Mouse (Mus musculus) cerebellum, adult 8-10 months (tissue): ENCODE data around the gene 1700016C15Rik.

ENCODE experiments used
- DNase-seq: peaks from one replicate; pipeline ENCODE4 v3.0.0; 2022

The 1700016C15Rik gene

DNA sequence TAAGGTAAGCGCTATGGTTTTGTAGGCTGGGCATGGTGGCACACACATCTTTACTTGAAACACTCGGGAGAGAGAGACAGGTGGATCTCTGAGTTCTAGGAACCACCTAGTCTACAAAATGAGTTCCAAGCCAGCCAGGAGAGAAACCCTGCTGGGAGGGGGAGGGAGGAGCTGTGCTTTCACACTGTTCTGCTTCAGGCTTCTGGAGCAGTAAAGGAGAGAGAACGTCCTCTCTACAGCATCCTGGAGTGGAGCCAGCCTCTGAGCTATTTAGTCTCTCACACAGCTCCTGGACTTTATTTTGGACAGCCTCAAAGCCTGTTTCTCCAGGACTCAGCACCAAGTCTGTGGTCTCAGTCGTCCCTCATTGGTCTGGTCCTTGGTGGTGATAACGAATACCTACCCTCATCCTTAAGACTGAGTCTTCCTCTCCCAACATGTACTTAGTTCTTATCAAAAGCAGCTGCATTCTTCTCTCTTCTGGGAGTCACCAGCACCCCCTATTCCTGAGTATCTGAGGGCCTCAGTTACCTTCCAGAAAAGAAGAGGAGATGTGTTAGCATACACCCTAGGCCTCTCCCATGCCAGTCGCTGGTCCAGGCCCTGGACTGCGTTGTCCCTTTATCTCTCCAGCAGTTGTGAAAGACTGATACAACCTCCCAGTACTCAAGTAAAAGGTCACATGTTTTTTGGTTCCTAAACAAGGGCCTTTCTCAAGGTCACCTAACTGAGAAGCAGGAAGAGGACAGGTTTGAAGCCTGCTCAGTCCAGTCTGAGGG lies 12.4 kb upstream of the 1700016C15Rik start:
- no peak for DNase-seq

DNA sequence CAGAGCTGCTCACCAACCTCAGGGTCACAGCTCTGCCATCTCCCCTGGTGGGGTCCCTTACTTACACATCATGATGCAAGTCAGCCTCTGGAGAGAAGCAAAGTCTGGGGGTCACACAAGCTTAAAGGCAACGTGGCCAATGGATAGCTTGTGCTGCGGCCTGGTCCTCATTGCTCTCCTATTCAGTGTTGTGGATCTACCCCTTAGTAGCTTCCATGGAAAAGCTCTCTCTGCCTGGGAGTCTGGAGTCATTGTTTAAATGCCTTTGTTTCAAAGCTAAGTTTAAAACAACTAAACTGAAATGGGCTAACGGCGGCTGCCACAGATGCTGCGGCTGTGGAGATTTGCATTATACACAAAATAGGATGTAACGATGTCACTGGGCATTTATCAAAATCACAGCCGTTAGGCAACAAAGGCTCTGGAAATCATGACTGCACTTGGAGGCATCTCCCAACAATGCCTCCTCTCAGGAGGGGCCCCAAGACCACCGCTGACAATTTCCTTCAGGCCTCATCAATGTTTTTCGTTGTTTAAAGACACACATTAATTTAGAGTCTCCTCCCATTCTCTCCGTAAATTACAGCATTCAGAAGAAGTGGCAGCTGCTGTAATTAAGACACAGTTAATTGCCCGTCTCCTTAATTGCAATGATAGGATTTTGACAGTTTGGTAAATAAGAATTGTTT lies 11.1 kb upstream of the 1700016C15Rik start:
- DNase-seq, result no peak

DNA sequence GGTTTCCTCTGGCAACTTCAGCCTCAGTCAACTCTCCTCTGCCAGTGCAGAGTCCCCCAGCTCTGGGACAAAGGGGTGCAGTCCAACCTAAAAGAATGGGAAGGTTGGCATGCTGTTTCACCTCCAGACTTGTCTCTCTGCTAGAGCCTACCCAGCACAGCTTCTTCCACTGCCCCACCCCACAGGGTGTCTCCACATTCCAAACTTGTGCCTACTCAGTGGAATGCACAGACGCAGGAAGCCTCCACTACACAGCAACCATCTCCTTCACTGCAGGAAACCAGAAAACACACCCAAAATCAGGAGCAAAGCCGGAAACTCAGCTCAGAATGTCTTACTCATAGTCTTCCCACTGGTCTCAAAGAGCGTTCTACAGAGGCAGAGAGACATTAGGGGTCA lies 10.6 kb upstream of the 1700016C15Rik start:
- DNase-seq, result no peak

DNA sequence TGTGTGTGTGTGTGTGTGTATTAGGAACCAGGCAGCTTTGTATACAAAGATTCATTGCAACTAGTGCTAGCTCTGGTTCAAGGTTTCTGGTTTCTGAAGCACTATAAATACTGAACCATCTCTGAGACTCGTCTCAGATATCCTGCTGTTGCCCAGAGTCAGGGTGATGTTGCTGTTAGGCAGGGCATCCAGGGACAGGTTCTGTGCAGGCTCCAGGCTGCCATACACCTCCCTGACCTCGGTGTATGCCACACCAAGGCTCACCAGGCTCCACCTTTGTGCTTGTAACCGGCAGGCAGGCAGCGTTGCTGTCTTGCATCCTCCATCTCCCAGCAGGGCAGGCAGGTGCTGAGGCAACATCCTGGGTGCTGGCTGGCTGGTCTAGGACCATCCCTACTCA lies 5.8 kb upstream of the 1700016C15Rik start:
- no peak for DNase-seq

DNA sequence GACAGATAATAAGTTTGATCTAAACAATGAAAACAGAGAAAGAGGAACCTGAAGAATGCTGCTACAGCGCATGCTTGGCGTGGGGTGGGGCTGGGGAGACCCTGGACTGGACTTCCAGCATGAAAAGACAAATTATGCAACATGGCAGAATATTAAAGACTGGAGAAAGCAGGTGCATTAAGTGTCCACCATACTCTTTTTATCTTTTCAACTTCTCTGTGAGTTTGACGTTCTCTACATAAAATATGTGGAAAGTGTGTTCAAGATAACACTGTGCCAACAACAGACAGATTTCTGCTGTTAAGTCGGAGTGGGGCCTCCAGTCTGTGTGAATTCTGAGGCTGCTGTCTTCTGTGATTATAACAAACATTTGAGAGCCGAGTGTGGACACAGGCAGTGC lies 2.7 kb upstream of the 1700016C15Rik start:
- DNase-seq, result no peak

DNA sequence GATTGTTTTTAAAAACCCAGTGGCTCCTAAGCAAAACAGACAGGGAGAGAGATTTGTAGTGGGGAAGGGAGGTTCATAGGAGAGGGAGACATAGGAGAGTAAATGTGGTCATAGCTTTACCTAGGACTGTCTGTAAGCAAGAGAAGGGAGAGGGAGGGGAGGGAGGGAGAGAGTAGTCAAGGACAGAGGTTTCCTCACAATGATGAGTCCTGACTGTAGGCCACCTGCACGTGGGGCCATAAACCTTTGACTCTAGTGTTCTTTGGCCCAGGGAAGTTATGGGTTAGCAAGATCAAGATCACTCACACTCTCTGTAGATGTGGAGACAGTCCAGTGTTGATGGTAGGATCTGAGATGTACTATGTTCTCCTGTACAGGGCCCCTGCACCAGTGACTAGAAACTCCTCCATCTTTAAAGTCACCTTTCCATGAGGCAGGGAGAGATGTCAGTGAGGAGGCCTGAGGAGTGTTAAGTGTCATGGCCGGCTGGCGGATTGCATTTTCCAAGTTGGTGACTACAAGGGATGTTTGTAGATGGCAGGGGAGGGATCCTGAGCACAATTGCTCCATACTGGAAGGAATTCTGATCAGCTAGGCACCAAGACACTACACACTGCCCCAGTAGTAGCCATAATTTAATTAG lies 1.6 kb upstream of the 1700016C15Rik start:
- DNase-seq, result no peak

DNA sequence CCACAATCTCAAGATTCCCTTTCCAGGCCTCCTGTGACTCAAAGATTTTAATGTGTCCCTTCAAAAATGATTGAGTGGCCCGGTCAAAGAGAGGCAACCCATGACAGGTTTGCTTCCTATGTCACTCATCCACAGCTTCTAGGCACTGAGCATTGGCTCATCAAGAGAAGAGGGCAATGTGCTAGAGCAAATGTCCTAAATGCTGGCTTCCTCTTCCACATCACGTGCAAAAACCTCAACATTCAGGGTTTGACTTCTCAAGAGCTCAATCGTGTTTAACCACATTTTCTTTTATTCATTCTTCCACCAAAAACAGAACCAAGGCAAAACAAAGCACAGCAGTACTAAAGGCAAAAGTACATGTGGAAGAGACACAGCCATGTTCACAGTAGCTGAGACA lies 2.4 kb downstream of the 1700016C15Rik start:
- no peak for DNase-seq

DNA sequence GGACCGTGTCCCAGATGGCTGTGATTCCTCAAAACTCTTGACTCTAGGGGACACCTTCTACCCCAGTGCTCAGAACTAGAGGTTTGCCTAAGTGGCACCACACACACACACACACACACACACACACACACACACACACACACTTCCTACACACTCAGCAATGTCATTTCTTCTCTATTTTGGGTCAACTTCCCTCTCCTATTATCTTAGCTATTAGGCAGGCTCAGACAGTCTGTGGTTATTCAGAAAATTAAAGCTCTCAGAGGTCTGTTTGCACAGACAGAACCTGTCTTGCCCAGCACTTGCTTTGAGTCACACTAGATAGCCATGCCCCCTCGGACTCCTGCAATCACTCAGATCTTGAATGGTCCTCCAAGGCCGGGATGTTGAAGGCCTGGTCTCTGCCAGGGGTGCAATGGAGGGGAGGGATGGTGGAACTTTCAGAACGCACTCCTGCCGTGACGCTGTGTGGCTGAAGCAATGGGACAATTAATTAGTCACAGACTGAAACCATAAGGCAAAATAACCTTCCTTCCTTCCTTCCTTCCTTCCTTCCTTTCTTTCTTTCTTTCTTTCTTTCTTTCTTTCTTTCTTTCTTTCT lies 8.0 kb downstream of the 1700016C15Rik start:
- no peak for DNase-seq

DNA sequence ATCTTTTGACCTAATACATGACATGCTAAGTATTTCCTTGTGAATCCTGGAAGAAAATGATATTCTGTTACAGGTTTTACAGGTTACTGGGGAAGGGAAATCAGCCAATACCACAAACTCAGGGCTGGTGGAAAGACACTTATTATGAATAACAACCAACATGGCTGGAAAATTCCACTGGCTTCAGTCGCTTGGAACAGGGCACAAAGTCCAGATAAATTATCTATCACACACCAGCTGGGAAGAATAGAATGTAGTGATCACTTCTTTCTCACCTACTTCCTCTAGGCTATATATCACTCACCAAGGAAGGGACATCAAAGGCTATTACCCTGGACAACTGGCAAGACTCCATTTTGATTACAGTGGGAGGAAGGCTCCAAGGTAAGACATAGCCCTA lies 11.1 kb downstream of the 1700016C15Rik start:
- DNase-seq, result no peak

DNA sequence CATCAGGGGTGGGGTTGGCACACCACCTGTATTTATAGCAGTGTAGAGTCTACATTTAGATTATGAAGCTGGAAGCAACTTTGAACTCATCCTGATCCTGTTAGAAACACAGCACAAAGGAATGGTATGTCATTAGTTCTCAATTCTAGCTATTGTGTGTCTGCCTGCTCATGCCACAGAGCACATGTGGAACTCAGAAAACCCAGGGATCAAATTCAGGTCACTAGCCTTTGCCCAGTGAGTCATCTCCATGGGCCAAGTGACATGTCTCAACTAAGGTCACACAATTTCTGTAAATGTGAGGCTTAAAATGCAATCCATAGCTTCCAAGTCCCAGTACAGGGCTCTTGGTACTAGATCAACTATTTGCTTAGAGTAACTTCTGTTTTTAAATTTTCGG lies 12.5 kb downstream of the 1700016C15Rik start:
- DNase-seq, result no peak

DNA sequence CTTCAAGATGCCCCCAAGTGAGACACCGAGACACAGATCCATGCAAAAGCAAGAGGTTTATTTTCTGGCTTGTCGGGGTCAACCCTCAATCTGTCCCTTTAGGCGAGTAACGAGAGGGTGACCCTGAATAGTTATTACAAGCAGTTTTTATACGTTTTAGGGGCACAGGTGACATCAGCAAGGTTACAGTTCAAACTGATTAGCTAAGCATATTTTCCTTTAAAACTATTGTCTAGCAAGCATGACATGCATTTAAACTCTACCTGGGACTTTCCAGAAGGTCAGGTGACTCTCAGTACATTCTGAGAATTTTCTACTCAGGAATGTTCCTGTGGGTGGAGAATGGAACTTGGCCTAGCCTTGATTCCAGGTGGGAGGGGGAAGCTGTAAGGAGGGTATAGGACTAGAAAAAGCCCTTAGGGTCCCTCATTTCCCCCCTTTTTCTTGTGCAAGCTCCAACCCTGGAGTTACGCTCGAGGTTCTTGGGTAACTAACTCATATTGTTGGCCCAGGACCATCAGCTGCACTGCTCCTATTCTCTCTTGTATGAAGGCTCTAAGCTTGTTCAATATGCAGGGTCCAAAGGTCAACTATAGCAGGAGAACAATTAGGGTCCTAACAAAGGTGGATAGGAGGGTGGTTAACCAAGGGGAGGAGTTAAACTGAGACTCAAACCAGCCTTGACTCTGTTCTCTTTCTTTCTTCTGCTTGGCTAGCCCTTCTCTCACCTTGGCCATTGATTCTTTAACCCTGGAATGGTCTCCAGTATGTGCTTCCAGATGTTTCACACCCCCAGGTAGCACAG lies 15.1 kb downstream of the 1700016C15Rik start:
- no peak for DNase-seq

DNA sequence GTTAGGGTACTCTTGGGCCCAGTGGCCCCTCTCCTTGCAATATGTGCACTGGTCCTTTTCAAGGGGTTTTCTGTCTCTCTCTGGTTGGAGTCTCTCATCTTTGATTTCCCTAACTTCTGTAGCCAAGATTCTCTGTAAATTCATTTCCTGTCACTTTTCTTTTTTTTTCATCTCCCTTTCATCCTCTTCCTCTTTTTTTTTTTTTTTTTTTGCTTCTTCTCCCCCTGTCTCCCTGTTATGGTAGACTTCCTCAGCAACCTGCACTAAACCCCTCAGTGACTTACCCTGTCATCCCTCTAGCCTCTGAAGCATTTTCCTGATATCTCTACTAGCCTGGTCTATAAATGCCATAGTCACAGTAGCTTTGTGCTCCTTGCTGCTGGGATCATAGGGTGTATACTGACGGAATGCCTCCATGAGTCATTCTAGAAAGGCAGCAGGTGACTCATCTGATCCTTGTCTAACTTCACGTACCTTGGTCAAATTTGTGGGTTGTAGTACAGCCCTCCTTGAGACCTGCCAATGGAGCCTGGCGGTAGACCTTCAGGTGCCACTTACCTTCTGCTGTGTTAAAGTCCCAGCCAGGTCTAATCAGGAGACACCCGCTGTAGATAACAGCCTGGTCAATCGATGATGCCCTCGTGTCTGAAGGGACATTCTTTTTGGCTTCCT lies 18.4 kb downstream of the 1700016C15Rik start:
- no peak for DNase-seq

DNA sequence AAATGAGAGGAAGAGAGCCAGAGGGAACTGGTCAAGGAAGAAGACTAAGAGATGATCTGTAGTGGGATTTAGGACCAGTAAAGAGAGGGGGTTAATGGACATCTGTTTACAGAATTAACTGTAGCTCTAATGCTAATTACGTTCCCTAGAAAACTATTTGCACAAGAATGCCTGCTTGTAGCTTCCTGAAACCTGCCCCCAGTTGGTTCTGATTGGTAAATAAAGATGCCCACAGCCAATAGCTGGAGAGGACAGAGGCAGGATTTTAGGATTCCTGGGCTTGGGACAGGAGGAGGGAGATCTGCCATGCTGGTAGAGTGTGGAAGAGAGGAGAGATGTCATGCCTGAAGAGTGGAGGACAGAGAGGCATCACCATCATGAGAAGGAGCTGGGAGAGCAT lies 23.9 kb downstream of the 1700016C15Rik start:
- no peak for DNase-seq

DNA sequence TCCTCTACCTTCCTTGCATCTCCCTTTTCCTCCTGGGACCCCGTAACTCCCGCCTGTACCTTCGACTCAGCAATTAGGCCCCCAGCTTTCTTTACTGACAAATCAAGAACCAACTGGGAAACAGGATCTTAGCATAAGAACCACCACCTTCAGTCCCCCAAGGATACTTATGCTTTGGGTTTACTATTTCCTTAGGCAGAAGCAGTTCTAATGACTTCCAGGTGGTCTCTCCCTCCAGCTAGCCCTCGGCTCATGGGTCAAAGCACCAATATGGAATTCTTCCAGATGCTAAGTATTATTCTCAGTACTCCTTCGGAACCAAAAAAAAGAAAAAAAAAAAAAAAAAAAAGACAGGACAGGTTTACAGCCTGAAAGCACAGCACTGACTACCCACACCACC lies 27.6 kb downstream of the 1700016C15Rik start:
- no peak for DNase-seq

DNA sequence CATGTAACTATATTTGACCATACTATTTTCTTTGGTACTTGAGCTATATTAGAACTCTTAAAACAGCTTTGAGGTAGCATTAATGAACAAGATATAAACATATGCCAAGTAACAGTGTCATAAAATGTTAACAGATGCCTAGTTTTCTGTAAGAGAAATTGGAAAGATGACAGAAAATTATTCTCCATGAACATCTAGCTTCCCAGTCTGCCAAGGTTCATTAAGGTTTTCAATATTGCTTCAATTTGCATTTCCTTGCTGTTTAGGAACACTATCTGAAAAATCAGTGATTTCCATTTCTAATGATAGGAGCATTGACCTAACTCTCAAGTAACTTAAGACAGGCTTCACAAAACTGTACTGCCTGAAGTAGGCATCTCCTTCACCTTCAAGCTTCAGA lies 39.3 kb downstream of the 1700016C15Rik start:
- no peak for DNase-seq

DNA sequence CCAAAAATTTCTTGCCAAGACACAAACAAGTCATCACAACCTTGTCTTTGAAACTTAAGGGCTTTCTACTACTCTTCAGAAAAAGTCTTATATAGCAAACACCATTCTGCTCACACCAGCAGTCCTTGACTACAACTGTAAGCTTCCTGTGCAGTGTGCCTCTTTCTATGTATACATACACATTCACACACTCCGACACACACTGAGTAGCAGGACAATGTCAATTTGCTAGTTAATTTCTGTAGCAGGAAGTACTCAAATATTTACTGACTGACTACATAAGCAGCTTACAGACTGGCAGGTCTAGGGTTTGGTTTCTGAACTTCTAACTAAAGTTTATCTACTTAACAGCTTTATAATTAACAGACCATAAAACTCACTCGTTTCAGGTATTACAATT lies 47.8 kb downstream of the 1700016C15Rik start:
- DNase-seq, result no peak

DNA sequence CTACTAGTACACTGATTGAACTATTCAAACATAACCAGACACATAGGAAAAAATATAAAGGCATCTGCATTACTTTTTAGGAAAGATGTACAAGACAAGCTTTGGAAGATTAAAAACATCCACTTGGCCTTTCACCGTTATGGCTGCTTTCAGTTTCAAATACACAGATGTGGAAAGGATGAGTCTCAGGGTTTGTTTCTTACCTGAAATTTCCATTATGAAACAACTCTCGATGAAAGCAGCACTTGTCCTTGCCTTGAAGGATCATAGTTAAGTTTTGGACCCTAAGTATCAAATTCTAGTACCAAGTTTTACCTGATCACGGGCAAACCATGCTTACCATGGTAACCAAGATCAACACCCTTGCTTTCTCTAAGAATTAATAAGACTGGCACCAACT lies 63.2 kb downstream of the 1700016C15Rik start:
- DNase-seq, result no peak

DNA sequence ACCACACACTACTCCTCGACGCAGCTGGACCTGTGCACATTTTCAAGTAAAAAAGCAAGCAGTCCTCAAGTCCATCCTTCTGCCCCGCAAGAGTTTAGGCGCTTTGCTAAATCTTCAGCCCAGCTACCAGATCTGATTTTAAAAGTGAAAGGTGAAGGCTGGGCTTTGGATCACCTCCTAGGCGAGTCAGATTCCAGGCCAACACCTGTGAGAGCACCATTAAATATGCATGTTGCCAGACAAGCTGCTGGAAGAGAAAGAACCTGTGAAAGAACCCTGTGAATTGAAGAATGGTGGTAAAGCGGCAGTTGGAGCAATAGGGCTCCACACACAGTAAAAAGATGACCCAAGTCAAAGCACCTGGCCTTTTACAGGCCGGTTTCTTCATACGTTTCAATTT lies 65.3 kb downstream of the 1700016C15Rik start:
- peak; percentile 13 for DNase-seq

DNA sequence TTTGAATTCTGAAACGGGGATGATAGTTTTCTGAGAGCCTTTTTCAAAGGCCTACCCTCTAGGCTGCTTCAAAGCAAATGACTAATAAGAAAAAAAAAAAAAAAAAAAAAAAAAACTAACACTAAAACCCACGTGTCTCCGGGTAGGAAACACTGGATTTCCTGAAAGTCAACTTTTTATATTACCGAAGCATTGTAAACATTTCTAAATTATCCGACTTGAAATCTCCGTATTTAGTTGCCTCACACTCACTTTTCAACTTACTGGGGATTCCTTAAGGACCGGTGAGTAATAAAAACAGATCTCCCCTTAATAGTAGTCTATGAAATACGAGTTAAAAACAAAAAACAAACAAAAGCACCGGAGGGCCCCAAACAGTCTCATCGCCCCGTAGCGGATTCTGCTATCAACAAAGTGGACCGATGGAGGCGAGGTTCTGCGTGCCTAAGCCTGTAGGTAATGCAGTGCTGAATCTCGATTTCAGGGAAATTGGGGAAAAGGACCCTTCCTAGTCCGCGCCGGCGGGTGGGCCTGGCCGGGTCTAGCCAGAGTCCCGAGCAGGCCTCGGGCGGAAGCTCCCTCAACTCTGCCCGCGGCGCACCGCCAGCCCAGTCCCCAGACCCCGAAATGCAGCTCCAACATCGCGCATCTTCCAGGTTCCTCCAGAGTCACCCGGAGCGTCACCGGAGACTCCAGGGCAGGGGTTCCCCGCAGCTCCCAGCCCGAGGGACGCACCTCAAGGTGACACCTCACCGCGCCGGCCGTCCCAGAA lies 66.0 kb downstream of the 1700016C15Rik start:
- DNase-seq, result no peak

DNA sequence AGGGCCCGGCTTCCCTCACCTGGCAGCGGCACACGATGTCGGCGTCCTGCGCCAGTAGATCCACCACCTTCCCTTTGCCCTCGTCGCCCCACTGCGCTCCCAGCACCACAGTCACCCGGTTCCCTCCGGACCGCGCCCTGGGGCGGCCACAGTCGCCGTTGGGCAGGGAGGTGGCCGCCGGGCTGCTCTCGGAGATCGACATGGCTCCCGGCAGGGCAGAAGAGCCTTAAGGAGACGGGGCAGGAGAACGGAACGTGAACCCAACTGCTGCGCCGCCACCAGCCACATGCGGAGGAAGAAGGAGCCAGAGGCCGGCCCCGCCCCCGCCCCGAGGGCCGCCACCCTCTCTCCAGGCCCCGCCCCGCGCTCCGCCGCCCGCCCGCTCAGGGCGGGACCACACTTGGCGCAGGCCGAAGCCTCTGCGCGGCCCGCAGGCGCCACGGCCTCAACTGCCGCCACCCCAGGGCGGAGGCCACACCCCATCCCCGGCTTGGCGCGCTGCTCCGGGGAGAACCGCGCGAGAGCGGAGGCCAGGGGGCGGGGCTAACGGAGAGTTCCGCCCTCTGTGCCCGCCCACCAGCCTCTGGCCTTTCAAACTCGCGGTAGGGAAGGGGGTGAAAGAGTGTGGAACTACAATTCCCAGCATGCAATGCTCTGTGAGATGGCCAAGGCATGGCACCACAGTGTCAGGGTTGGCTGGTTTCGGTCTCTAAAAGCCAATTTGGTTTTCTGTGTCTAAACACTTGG lies 66.8 kb downstream of the 1700016C15Rik start, which contains the start of gene Adss:
Adss (minus strand) TSS at position 319 of the 747 bp plus-strand sequence.
- peak; percentile 99 for DNase-seq
